Mouse (Mus musculus) kidney, adult 2 months (tissue): ENCODE measurements at regions not wholly inside any gene's neighbourhood (a gene's known extent, or its start where the extent isn't known, plus 50 kb on each side); places are given as distances from the start of the nearest gene placed in this dataset.
A peak's percentile ranks its signal among the peaks of the same experiment; 100 is the strongest.
"Not testable (repeated sequence)": the region's sequence is repeated elsewhere in the genome, so short reads cannot be mapped to it uniquely, and the experiment has no call there.

ENCODE experiments used
- DNase-seq: peaks from one replicate; pipeline ENCODE4 v3.0.0; 2021
- H3K27ac ChIP-seq: fragments of 200-500 bp; 2 replicates; pipeline ENCODE4 v1.5.1; 2012; ENCODE audit warnings: low read depth, low read length, control low read depth, inconsistent platforms; ENCODE audit not compliant: insufficient read depth
- H3K27me3 ChIP-seq: fragments of 200-500 bp; replicated peaks from 2 replicates; pipeline ENCODE4 v1.6.1; 2012; ENCODE audit warnings: mild to moderate bottlenecking, moderate library complexity, low read length, inconsistent platforms; ENCODE audit not compliant: control insufficient read depth, insufficient read depth
- H3K36me3 ChIP-seq: fragments of 200-500 bp; 2 replicates; pipeline ENCODE4 v1.6.1; 2012; ENCODE audit warnings: mild to moderate bottlenecking, moderate library complexity, low read length, inconsistent platforms; ENCODE audit not compliant: control insufficient read depth, insufficient read depth
- H3K4me1 ChIP-seq: fragments of 200-500 bp; 2 replicates; pipeline ENCODE4 v1.6.1; 2011; ENCODE audit warnings: low read length; ENCODE audit not compliant: control insufficient read depth, insufficient read depth
- H3K4me3 ChIP-seq: fragments of 200-500 bp; 2 replicates; pipeline ENCODE4 v1.5.1; 2011; ENCODE audit warnings: mild to moderate bottlenecking, low read depth, low read length, control low read depth; ENCODE audit not compliant: insufficient read depth
- CTCF ChIP-seq: fragments of 200-500 bp; conservative IDR thresholded peaks from 2 replicates; pipeline ENCODE4 v1.5.1; 2011; ENCODE audit warnings: low read depth, mild to moderate bottlenecking, control low read depth, low read length, moderate library complexity, mixed read lengths; ENCODE audit not compliant: insufficient read depth, insufficient read length
- POLR2A ChIP-seq: fragments of 200-500 bp; IDR thresholded peaks from one replicate; pipeline ENCODE4 v1.6.1; 2011; ENCODE audit warnings: low read depth, low read length, control low read depth
- WGBS: fragments of 180-500 bp; shearing (Covaris S2); methylation state at CpG from one replicate; pipeline ENCODE4 v1.1.7; 2018; 5-methylcytosine and 5-hydroxymethylcytosine counted together

DNA sequence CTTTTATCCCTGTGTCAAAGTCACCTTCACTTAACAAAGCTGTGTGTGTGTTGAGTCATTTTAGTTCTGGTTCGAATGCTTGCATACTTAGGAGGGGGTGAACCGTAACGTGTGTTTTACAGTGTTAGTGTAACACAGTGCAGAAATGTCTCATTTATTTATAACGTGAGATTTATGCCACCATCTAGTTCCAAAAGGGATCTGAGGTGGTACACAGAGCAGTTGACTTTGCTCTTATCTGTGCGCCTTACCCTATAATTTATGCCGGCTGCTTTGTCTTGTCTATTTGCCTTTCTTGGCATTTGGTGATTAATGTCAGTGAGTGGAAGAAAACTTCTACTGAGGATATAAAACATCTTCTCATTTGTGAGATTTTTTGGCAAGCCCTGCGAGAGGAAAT, 150.5 kb upstream of the Rxfp2 start:
- Histone ChIP-seq H3K27ac (peak overlapping the region; percentile 22; the same call in 1 of the 2 replicates), H3K27me3 (no peaks in the 10 kb centered on the region), H3K4me1 (peaks cover 12% of the 10 kb centered on the region), H3K4me3 (no peak overlapping the region), H3K36me3 (no peaks in the 10 kb centered on the region)
- WGBS: 8% methylated on average over 7 of the region's 7 CpGs
- TF ChIP-seq POLR2A: no peak
- no peak for TF ChIP-seq CTCF
- peak; percentile 59 for DNase-seq

DNA sequence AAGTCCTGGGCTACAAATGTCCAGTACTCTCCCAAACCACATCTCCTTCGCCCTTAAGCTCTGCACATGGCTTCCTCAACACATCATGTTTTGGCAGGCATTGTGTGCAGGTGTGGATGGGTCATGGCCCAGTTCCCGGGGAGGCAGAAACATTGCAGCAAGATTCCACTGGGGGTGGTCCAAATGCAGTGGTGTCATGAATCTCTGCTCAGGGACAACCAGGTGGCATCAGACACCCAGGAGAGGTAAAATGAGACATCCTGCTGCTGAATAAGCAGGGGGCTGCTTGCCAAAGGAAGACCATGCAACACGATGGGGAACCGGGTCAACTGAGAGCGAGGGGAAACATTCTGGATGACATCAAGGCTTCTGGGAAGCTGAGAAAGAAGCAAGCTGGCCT, 149.0 kb upstream of the Rxfp2 start:
- Histone ChIP-seq H3K4me1 (peaks cover 8% of the 10 kb centered on the region; the same call in 1 of the 2 replicates), H3K4me3 (no peak overlapping the region), H3K27me3 (no peaks in the 10 kb centered on the region), H3K36me3 (no peaks in the 10 kb centered on the region), H3K27ac (no peak overlapping the region)
- WGBS: 59% methylated on average over 5 of the region's 5 CpGs
- no peak for DNase-seq
- no peak for TF ChIP-seq POLR2A
- TF ChIP-seq CTCF: no peak

DNA sequence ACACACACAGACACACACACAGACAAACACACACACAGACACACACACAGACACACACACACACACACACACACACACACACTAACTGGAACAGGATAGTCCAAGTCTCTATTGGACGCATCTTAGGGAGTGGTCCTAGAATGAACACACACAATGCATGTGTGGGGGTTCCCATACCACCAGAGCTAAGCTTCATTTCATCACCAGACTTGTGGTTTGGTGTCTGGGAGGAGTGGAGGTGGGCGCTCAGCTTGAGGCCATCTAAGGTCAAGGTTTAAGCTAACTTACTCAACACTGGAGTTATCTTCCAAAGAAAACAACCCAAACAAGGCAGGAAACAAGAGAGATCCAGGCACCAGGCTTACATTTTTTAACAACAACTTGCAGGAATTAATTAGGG, 147.9 kb upstream of the Rxfp2 start:
- no peak overlapping the region for H3K4me3 ChIP-seq
- DNase-seq: no peak

GRCm38 (mm10) chr5:149871521-149871920, 147.0 kb upstream of the Rxfp2 start:
- H3K36me3 ChIP-seq: no peaks in the 10 kb centered on the region
- no peak overlapping the region for H3K27ac ChIP-seq
- H3K4me1 ChIP-seq: peaks cover 8% of the 10 kb centered on the region; the same call in 1 of the 2 replicates
- no peak for TF ChIP-seq POLR2A
- TF ChIP-seq CTCF: no peak
- no peak for DNase-seq
- 50% methylated on average over 2 of the region's 2 CpGs for WGBS
- no peak overlapping the region for H3K4me3 ChIP-seq
- no peaks in the 10 kb centered on the region; the same call in 1 of the 2 replicates for H3K27me3 ChIP-seq

More for the DNA sequence above, 147.9 kb upstream of the Rxfp2 start:
- H3K4me1 ChIP-seq: peaks cover 8% of the 10 kb centered on the region; the same call in 1 of the 2 replicates
- H3K27me3 ChIP-seq: no peaks in the 10 kb centered on the region
- H3K36me3 ChIP-seq: no peaks in the 10 kb centered on the region
- H3K27ac ChIP-seq: no peak overlapping the region
- TF ChIP-seq CTCF: no peak
- no peak for TF ChIP-seq POLR2A
- 72% methylated on average over 2 of the region's 2 CpGs for WGBS

DNA sequence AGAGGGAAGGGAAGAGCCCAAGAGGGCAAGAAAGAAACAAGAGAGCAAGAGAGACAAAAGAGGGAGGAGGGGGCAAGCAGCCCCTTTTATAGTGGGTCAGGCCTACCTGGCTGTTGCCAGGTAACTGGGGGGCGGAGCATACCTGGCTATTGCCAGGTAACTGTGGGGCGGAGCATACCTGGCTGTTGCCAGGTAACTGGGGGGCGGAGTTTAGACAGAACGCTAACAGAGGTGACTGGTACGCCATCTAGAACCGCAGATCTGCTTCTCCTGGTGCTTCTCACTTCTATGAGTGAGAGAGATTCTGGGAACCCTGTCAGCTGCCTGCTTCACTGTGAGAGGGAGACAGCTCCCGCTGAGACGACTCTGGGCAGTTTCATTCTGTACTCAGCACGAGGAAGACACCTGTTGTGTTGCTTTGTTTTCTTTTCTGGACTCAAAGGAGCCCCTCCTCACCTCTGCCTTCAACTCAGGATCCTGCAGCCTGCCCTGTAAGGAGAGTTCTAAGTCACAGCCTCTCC, 144.9 kb upstream of the Rxfp2 start:
- Histone ChIP-seq H3K4me1 (no peaks in the 10 kb centered on the region), H3K36me3 (no peaks in the 10 kb centered on the region), H3K27me3 (no peaks in the 10 kb centered on the region; the same call in 1 of the 2 replicates), H3K27ac (no peak overlapping the region), H3K4me3 (no peak overlapping the region)
- TF ChIP-seq CTCF (no peak), POLR2A (no peak)
- DNase-seq: no peak
- WGBS: 53% methylated on average over 9 of the region's 9 CpGs

DNA sequence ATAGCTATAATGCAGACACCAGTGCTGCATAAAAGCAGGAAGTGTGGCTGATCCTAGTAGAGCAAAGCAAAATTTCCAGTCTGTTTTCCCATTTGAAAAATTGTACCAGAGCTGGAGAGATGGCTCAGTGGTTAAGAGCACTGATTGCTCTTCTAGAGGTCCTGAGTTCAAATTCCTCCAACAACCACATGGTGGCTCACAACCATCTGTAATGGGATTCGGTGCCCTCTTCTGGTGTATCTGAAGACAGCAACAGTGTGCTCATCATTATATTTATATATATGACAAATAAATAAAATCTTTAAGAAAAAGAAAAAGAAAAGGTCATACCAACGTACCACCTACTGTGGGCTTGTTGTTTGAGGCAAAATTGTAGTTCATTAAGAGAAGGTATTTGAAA, 144.1 kb upstream of the Rxfp2 start:
- WGBS: 91% methylated on average over 2 of the region's 2 CpGs
- Histone ChIP-seq H3K27me3 (no peaks in the 10 kb centered on the region; the same call in 1 of the 2 replicates), H3K4me3 (no peak overlapping the region), H3K4me1 (no peaks in the 10 kb centered on the region), H3K36me3 (no peaks in the 10 kb centered on the region), H3K27ac (no peak overlapping the region)
- no peak for TF ChIP-seq POLR2A
- DNase-seq: no peak

DNA sequence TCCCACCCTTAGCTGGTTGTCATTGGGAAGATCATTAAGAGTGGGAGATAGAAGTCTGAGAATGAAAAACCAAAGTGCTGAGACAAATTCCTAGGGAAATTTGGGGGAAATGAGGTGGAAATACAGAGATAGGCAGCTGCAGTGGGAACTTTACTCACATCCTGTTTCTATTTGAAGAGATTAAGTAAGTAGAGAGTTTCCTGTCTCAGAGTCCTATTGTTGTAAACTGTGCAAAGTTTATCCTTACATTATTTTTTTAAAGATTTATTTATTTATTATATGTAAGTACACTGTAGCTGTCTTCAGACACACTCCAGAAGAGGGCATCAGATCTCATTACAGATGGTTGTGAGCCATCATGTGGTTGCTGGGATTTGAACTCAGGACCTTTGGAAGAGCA, 126.0 kb upstream of the Rxfp2 start:
- DNase-seq, H3K4me3 ChIP-seq, H3K36me3 ChIP-seq, H3K4me1 ChIP-seq, H3K27me3 ChIP-seq: not testable (repeated sequence)
- H3K27ac ChIP-seq: peak overlapping the region; percentile 31; the same call in 1 of the 2 replicates

- Histone ChIP-seq H3K4me1 (no peaks in the 10 kb centered on the region), H3K4me3 (no peak overlapping the region), H3K36me3 (no peaks in the 10 kb centered on the region), H3K27me3 (no peaks in the 10 kb centered on the region), H3K27ac (no peak overlapping the region)
- no peak for TF ChIP-seq POLR2A
- 35% methylated on average over 3 of the region's 3 CpGs for WGBS
- no peak for DNase-seq
These were observed 111.5 kb upstream of the Rxfp2 start for GRCm38 (mm10) chr5:149906927-149907326.
